Mouse (Mus musculus) urinary bladder, postnatal 10 days (tissue): ENCODE measurements around the gene I830077J02Rik.

Source experiments
- DNase-seq: peaks from one replicate; pipeline ENCODE4 v3.0.0; 2022; ENCODE audit warnings: low spot score

I830077J02Rik gene

GRCm38 (mm10) chr3:105892572-105893495 lies 39.6 kb downstream of the I830077J02Rik start:
- no peak for DNase-seq

- DNase-seq: no peak
Observed at GRCm38 (mm10) chr3:105891760-105892571, 40.5 kb downstream of the I830077J02Rik start.

GRCm38 (mm10) chr3:105891141-105891540 lies 41.3 kb downstream of the I830077J02Rik start:
- no peak for DNase-seq

GRCm38 (mm10) chr3:105890220-105890619 lies 42.2 kb downstream of the I830077J02Rik start:
- DNase-seq: no peak

GRCm38 (mm10) chr3:105888961-105889360 lies 43.5 kb downstream of the I830077J02Rik start:
- no peak for DNase-seq

- no peak for DNase-seq
Observed at GRCm38 (mm10) chr3:105883111-105883510, 49.4 kb downstream of the I830077J02Rik start.

GRCm38 (mm10) chr3:105882105-105882504 lies 50.4 kb downstream of the I830077J02Rik start:
- no peak for DNase-seq

- no peak for DNase-seq
Observed at GRCm38 (mm10) chr3:105880419-105880818, 52.0 kb downstream of the I830077J02Rik start.

- no peak for DNase-seq
Observed at GRCm38 (mm10) chr3:105878751-105879150, 53.7 kb downstream of the I830077J02Rik start.

GRCm38 (mm10) chr3:105877919-105878318 lies 54.5 kb downstream of the I830077J02Rik start:
- DNase-seq: no peak

GRCm38 (mm10) chr3:105877252-105877803 lies 55.1 kb downstream of the I830077J02Rik start:
- no peak for DNase-seq

GRCm38 (mm10) chr3:105876022-105876421 lies 56.4 kb downstream of the I830077J02Rik start:
- no peak for DNase-seq
